Mouse (Mus musculus) spleen, adult 2 months (tissue): Measurements from ENCODE around the gene Slc9c1. TPM values are rescaled to one million over a fixed set of nuclear protein-coding genes. Genes with fewer than 3 reads are reported as not detected.

Experiments
- DNase-seq, 2 experiments: peaks; one replicate each; pipeline versions ENCODE4 v3.0.0 to v3.0.0-alpha.2; 2012 to 2021; ENCODE audit warnings: low spot score in 2 of 2, low read depth in 1 of 2
- H3K27ac ChIP-seq: fragments of 200-500 bp; 2 replicates; pipeline ENCODE4 v1.5.1; 2012; ENCODE audit warnings: low read length, inconsistent platforms; ENCODE audit not compliant: insufficient read depth
- H3K27me3 ChIP-seq: fragments of 200-500 bp; 2 replicates; pipeline ENCODE4 v1.6.1; 2012; ENCODE audit warnings: mild to moderate bottlenecking, moderate library complexity, low read length, inconsistent platforms; ENCODE audit not compliant: control insufficient read depth, insufficient read depth
- H3K36me3 ChIP-seq: fragments of 200-500 bp; 2 replicates; pipeline ENCODE4 v1.6.1; 2012; ENCODE audit warnings: mild to moderate bottlenecking, low read length, inconsistent platforms; ENCODE audit not compliant: control insufficient read depth, insufficient read depth
- H3K4me1 ChIP-seq: fragments of 200-500 bp; 2 replicates; pipeline ENCODE4 v1.6.1; 2011; ENCODE audit warnings: inconsistent platforms; ENCODE audit not compliant: control insufficient read depth, insufficient read depth, insufficient read length
- H3K4me3 ChIP-seq: fragments of 200-500 bp; 2 replicates; pipeline ENCODE4 v1.5.1; 2011; ENCODE audit warnings: mild to moderate bottlenecking, inconsistent platforms; ENCODE audit not compliant: insufficient read depth, insufficient read length; ENCODE audit errors: extremely low read depth
- CTCF ChIP-seq: fragments of 200-500 bp; IDR thresholded peaks from 2 replicates; pipeline ENCODE4 v1.5.1; 2011; ENCODE audit warnings: mild to moderate bottlenecking, inconsistent platforms; ENCODE audit not compliant: insufficient read depth, insufficient read length, insufficient replicate concordance; ENCODE audit errors: extremely low read depth
- POLR2A ChIP-seq: fragments of 200-500 bp; IDR thresholded peaks from 2 replicates; pipeline ENCODE4 v1.6.1; 2011; ENCODE audit warnings: low read depth, low read length, inconsistent platforms
- WGBS: fragments of 180-500 bp; shearing (Covaris S2); methylation state at CpG from one replicate; pipeline ENCODE4 v1.1.7; 2018; 5-methylcytosine and 5-hydroxymethylcytosine counted together
- polyA plus RNA-seq: library from polyadenylated mRNA; depleted of rRNA; stranded (reverse); fragments of >200 nt; gene quantifications from 2 replicates; pipeline ENCODE4 v1.2.3, GENCODE M21; 2012

Slc9c1 gene
- polyA plus RNA-seq, 1 experiment: not detected

DNA sequence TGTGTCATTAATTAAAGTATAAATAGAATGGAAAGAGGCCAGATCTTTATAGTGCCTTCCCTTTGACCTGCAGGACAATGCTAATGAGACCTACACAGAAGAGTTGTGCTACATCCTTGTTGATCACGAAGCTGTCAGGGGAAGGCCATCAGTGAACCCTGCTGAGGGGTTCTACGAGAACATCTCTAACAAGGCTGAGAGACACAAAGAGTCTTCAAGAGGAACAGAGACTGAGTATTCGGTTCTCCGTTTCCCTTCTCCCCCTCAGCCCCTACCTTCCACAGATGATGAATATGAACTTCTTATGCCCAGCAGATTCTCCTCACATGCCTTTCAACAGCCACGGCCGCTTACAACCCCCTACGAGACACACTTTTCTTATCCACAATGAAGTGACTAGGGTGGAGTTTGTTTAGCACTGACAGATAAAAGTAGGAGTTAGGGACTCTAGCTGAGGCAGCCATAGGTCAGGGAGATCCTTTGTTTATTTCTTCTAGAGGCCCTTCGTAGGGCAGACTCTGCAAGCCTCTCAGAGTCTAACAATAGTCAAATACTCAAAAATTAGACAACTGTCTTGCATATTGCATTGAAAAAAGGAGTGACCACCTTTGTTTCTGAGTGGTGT lies 84.8 kb downstream of the Slc9c1 start:
- Histone ChIP-seq H3K4me1 (no peaks in the 10 kb centered on the region), H3K27ac (no peak overlapping the region), H3K4me3 (no peak overlapping the region), H3K27me3 (no peaks in the 10 kb centered on the region), H3K36me3 (no peaks in the 10 kb centered on the region)
- no peak for DNase-seq
- TF ChIP-seq CTCF: no peak
- TF ChIP-seq POLR2A: no peak
- whole genome bisulfite sequencing: 69% methylated on average over 8 of the region's 8 CpGs

GRCm38 (mm10) chr16:45623230-45623629 lies 88.1 kb downstream of the Slc9c1 start:
- Histone ChIP-seq H3K27me3 (no peaks in the 10 kb centered on the region), H3K4me3 (no peak overlapping the region), H3K4me1 (no peaks in the 10 kb centered on the region), H3K27ac (no peak overlapping the region), H3K36me3 (no peaks in the 10 kb centered on the region)
- no peak for DNase-seq
- 52% methylated on average over 4 of the region's 4 CpGs for WGBS
- TF ChIP-seq CTCF (no peak), POLR2A (no peak)

DNA sequence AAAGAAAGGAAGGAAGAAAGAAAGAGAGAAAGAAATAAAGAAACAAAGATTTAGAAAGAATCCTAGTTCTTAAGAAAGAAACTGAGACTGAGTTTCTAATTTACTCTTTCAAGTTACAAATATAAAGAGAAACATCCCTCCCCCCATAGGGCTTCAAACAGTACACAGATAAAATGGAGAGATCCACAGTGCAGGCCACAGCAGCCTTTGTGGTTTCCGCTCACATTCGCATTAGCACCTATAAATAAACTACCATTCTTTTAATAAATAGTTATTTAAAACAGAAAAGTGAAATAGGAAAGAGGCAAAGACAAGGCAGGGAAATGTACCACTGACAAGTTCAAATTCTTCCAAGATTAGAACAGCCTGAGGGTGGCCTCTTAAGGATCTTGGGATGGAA lies 89.7 kb downstream of the Slc9c1 start:
- TF ChIP-seq POLR2A (no peak), CTCF (no peak)
- H3K4me3 ChIP-seq: no peak overlapping the region
- H3K4me1 ChIP-seq: no peaks in the 10 kb centered on the region
- no peaks in the 10 kb centered on the region for H3K27me3 ChIP-seq
- DNase-seq: no peak
- H3K36me3 ChIP-seq: no peaks in the 10 kb centered on the region
- no peak overlapping the region for H3K27ac ChIP-seq
- WGBS: 27% methylated on average over 2 of the region's 2 CpGs

DNA sequence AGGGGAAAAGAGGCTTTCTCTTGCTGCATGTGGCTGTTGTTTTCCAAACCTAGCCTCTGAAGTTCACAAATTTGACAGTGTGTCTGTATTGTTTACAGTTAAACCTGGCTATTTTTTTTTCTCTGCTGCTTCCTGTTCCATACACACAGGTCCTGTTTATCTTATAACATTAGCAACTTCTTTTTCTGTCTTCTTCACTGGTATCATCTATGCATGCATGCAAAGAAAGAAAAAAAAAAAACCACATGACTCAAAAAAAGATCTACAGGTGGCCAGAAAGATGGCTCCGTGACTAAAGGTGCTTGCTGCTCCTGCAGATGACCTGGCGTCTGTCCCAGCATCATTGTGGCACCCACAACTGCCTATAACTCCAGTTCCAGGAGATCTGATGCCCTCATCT lies 90.2 kb downstream of the Slc9c1 start:
- Histone ChIP-seq H3K27me3 (no peaks in the 10 kb centered on the region), H3K36me3 (no peaks in the 10 kb centered on the region), H3K4me1 (no peaks in the 10 kb centered on the region), H3K4me3 (no peak overlapping the region), H3K27ac (no peak overlapping the region)
- DNase-seq: no peak
- TF ChIP-seq CTCF (no peak), POLR2A (no peak)
- 52% methylated on average over 2 of the region's 2 CpGs for WGBS

DNA sequence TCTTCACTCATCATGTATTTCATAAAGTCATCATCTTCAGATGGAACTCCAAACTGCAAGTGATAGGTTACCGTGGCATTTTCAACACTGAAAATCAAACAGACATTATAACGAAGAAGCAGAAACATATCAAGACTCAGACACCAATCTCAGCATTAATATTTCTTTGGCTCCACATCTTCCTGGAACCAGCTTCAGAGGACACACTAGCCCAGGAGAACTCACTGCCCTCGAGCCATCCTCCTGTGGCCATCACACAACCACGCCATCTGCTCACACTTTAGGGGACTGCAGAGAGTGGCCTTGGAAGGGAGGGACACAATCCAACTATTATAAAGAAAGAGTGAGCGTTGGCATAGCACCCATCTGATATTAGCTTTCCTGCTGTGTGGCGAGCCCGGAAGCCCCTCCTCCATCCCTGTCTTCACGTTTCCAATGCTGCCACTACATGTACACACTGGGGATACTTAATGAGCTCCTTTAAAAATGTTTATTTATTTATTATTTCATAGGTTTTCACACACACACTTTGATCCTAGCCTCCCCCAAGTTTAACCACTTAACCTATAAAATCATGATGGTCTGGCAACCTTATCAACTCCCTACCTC lies 94.5 kb downstream of the Slc9c1 start:
- DNase-seq: no peak
- Histone ChIP-seq H3K36me3 (no peaks in the 10 kb centered on the region), H3K4me3 (no peak overlapping the region), H3K27me3 (no peaks in the 10 kb centered on the region), H3K27ac (no peak overlapping the region), H3K4me1 (no peaks in the 10 kb centered on the region)
- 81% methylated on average over 8 of the region's 8 CpGs for WGBS
- TF ChIP-seq CTCF (no peak), POLR2A (no peak)

GRCm38 (mm10) chr16:45630347-45630960 lies 95.3 kb downstream of the Slc9c1 start:
- no peak overlapping the region for H3K4me3 ChIP-seq
- no peak overlapping the region for H3K27ac ChIP-seq
- DNase-seq: peak; percentile 37 to 62
- WGBS: 65% methylated on average over 5 of the region's 5 CpGs
- no peaks in the 10 kb centered on the region for H3K36me3 ChIP-seq
- no peaks in the 10 kb centered on the region for H3K27me3 ChIP-seq
- TF ChIP-seq CTCF (peak; percentile 74; the same call in 1 of the 2 replicates), POLR2A (no peak)
- no peaks in the 10 kb centered on the region for H3K4me1 ChIP-seq

DNA sequence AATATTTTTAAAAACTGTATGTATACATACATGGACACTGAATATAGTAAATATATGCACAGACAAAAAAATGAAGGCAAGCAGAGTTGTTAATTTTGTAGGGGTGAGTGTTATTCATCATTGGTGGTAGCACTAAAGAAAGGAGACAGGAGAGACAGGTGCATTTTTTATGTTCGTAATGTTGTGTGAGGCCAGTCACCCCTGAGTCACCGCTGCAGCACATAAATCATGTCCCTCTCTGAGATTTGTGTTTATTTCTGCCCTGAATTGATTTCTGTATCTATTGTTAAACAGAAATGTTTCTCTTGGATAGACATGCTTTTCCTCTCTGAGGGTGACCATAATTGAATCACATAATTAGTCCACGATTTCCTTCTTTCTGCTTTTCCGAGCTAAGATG lies 97.3 kb downstream of the Slc9c1 start:
- H3K4me1 ChIP-seq: no peaks in the 10 kb centered on the region
- DNase-seq: no peak
- no peak overlapping the region for H3K4me3 ChIP-seq
- H3K36me3 ChIP-seq: no peaks in the 10 kb centered on the region
- H3K27me3 ChIP-seq: no peaks in the 10 kb centered on the region
- TF ChIP-seq POLR2A (no peak), CTCF (no peak)
- H3K27ac ChIP-seq: no peak overlapping the region
- 92% methylated on average over 4 of the region's 4 CpGs for WGBS
